Comparison of ENCODE assay signal across 14 mouse cellular contexts in genomic region chr1:82820179-82820578, GRCm38 (mm10). TPM values are rescaled to one million over a fixed set of nuclear protein-coding genes. Genes with fewer than 3 reads are reported as not detected.
DNase-seq lines count a peak whose midpoint lies in the region; ATAC-seq and TF ChIP-seq lines count a peak whose summit lies in the region.
"Had no signal": no experiment of that assay in that cellular context is flagged by ENCODE, and none has a peak within 500 bp of the region (broad histone marks: within the 10 kb centered on the region; RNA-seq: fewer than 3 reads in every experiment).

No protein-coding gene starts in this region.

- H3K27me3 ChIP-seq in liver, embryonic 13.5 days: no peaks in the 10 kb centered on the region
- H3K27me3 ChIP-seq: megakaryocyte, embryonic 14.5 days had no signal

- peak; percentile 21 to 34 for DNase-seq in cerebellum, postnatal 10 days
- DNase-seq in cerebellum, adult 9-11 months: no peak
- no peak for DNase-seq in layer of hippocampus, adult 2 months (ENCODE audit: low spot score in 2 of 2)
- DNase-seq in layer of hippocampus, postnatal 36 days: no peak
- peak; percentile 65 for DNase-seq in c-Kit-negative CD71-positive TER-119-positive erythroid progenitor cells, embryonic 14.5 days (ENCODE audit: low read depth, low spot score)
- peak; percentile 87 for DNase-seq in liver, embryonic 13.5 days
- DNase-seq in layer of hippocampus, adult 18-20 months (ENCODE audit: low spot score in 2 of 2): no peak
- DNase-seq: gastrocnemius, postnatal 25 days; kidney, postnatal 36 days; thymus, postnatal 36 days had no signal

- H3K9me3 ChIP-seq in liver, embryonic 13.5 days (replicated peaks): no peaks in the 10 kb centered on the region
- H3K9me3 ChIP-seq: megakaryocyte, embryonic 14.5 days had no signal

- H3K4me3 ChIP-seq in layer of hippocampus, adult 2 months: no peak overlapping the region; the same call in 1 of the 2 replicates
- peak overlapping the region; percentile 44 for H3K4me3 ChIP-seq in liver, embryonic 13.5 days (replicated peaks)
- H3K4me3 ChIP-seq: megakaryocyte, embryonic 14.5 days had no signal

- no peak for TF ChIP-seq CTCF in layer of hippocampus, adult 2 months (conservative IDR thresholded peaks at IDR 0.05)

- peaks cover 93% of the 10 kb centered on the region for H3K4me1 ChIP-seq in liver, embryonic 13.5 days (replicated peaks)

- H3K36me3 ChIP-seq in liver, embryonic 13.5 days: no peaks in the 10 kb centered on the region

- peak overlapping the region; percentile 70 for H3K9ac ChIP-seq in liver, embryonic 13.5 days

- peak overlapping the region; percentile 48; the same call in 1 of the 2 replicates for H3K27ac ChIP-seq in layer of hippocampus, adult 2 months
- H3K27ac ChIP-seq in liver, embryonic 13.5 days: peak overlapping the region; percentile 94

- ATAC-seq in liver, embryonic 13.5 days (ENCODE audit: low read depth): peak; percentile 74
- no peak for ATAC-seq in megakaryocyte-erythroid progenitor cell, adult 5-6 weeks (replicated peaks; ENCODE audit: low FRiP score, low TSS enrichment, poor library complexity, severe bottlenecking)

- H3K4me2 ChIP-seq in liver, embryonic 13.5 days: peak overlapping the region; percentile 61

- 26% methylated on average over 15 of the region's 15 CpGs for WGBS in liver, embryonic 13.5 days (ENCODE audit: insufficient replicate concordance)

RNA-seq across cellular contexts. Expression of gene Agfg1, which starts 19.1 kb away (rescaled TPM):
- 10 to 100 TPM; 68.9 TPM for total RNA-seq in layer of hippocampus, adult 2 months (2021)
- total RNA-seq in layer of hippocampus, postnatal 36 days (2021): 10 to 100 TPM; 80.0 to 80.4 TPM
- 47.2 and 53.9 TPM in 2 replicates for polyA plus RNA-seq in liver, embryonic 13.5 days (2015; fragmentation: Nextera tagmentation; extraction: Ambion mirVana)
- total RNA-seq in megakaryocyte-erythroid progenitor cell, adult 5-6 weeks (2014; fragmentation: Nextera tagmentation): 30.1 and 39.6 TPM in 2 replicates
- total RNA-seq in megakaryocyte-erythroid progenitor cell, adult 5-6 weeks (2017): 32.5 and 42.1 TPM in 2 replicates
- total RNA-seq in layer of hippocampus, adult 18-20 months (2021): 10 to 100 TPM; 69.3 to 74.0 TPM

RNA-seq across cellular contexts. Expression of gene Gm47791, which starts 49.1 kb away (rescaled TPM):
- total RNA-seq in layer of hippocampus, adult 2 months (2021): not detected
- not detected for total RNA-seq in layer of hippocampus, postnatal 36 days (2021)
- polyA plus RNA-seq in liver, embryonic 13.5 days (2015; fragmentation: Nextera tagmentation; extraction: Ambion mirVana): not detected in 2 replicates
- not detected in 2 replicates for total RNA-seq in megakaryocyte-erythroid progenitor cell, adult 5-6 weeks (2014; fragmentation: Nextera tagmentation)
- not detected in 2 replicates for total RNA-seq in megakaryocyte-erythroid progenitor cell, adult 5-6 weeks (2017)
- total RNA-seq in layer of hippocampus, adult 18-20 months (2021): not detected
- total RNA-seq: adrenal gland, adult 18-20 months; common myeloid progenitor, adult 5-6 weeks; gastrocnemius, postnatal 25 days had no signal

RNA-seq across cellular contexts. Expression of gene Tm4sf20, which starts 51.9 kb away (rescaled TPM):
- total RNA-seq in layer of hippocampus, adult 2 months (2021): not detected
- total RNA-seq in layer of hippocampus, postnatal 36 days (2021): not detected
- polyA plus RNA-seq in liver, embryonic 13.5 days (2015; fragmentation: Nextera tagmentation; extraction: Ambion mirVana): 0.25 TPM in 1 of 2 replicates, not detected in the other
- not detected in 2 replicates for total RNA-seq in megakaryocyte-erythroid progenitor cell, adult 5-6 weeks (2014; fragmentation: Nextera tagmentation)
- total RNA-seq in megakaryocyte-erythroid progenitor cell, adult 5-6 weeks (2017): not detected in 2 replicates
- not detected for total RNA-seq in layer of hippocampus, adult 18-20 months (2021)
- total RNA-seq: adrenal gland, adult 18-20 months; common myeloid progenitor, adult 5-6 weeks; gastrocnemius, postnatal 25 days had no signal

Comparison
In these comparisons a context has a peak if more than half of its experiments do, and no peak if none do; other contexts are left out.
1. DNase-seq: peak in cerebellum, postnatal 10 days (2 of 2), c-Kit-negative CD71-positive TER-119-positive erythroid progenitor cells, embryonic 14.5 days (single experiment) and liver, embryonic 13.5 days (single experiment); none in cerebellum, adult 9-11 months (single experiment), layer of hippocampus, adult 2 months (0 of 2), layer of hippocampus, postnatal 36 days (0 of 2) and layer of hippocampus, adult 18-20 months (0 of 2).